Mouse (Mus musculus) retina, postnatal 1 day (tissue): Measurements from ENCODE around the gene E130308A19Rik.
A peak's percentile ranks its signal among the peaks of the same experiment; 100 is the strongest.

ENCODE experiments used
- DNase-seq: peaks from one replicate; pipeline ENCODE4 v3.0.0-alpha.2; 2012

The E130308A19Rik gene

DNA sequence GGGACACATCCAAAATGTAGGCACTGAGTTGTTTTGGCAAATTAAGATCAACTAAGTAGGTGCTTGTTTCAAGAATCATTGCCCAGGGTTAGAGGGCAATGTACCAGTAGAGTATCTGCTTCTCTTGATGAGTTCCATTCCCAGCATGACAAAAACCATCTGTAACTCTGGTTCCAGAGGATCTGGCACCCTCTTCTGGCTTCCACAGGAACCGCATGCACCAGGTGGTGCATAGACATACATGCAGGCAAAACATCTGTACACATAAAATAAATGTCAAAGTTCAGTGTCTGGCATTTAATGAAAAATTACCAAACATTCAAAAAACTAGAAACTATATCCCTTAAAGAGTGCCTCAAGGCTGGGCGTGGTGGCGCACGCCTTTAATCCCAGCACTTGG is 113.3 kb downstream of the E130308A19Rik start:
- no peak for DNase-seq

DNA sequence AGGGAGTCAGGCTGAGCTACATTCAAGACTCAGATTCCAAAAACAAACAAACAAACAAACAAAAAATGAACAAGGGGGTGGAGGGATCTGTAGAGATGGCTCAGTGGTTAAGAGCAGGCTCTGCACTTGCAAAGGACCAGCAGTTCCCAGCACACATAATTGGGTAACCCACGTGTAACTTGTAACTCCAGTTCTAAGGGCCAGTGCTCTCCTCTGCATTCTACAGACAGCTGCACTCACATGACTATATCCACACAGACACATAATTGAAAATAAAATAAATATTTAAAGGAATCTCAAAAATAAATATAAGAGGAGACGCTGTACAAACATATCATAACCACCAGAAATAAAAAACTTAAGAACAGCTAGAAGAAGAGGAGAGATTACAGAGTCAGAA is 113.9 kb downstream of the E130308A19Rik start:
- no peak for DNase-seq

DNA sequence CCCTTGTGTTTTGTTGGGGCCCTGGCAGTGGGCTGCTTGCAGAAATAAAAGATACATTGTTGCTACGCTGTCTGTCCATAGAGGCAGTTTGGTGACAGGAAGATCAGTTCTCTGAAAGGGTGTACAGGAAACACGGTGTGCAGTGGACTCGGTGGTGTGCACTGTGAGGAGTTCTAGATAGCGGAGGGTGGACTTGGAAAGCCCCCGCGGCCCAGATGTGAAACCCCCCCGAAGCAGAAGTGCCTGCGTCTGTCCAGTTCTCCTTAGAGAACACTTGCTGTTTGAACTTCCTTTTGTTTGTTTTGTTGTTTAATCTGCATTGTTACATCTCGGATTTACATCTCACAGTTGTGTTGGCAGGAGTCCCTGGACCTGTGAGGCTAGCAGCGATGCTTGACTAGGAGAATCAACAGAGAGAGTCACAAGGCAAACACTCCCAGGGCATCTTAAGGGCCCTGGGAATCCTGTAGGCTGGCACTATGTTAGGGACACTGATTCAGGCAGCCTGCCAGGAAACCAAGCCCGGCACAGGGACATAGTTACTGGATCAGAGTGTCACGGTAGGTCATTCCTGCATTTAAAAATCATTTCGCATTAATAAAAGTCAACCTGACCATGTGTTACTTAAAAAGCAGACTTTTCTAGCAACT is 127.6 kb downstream of the E130308A19Rik start:
- DNase-seq, result no peak

DNA sequence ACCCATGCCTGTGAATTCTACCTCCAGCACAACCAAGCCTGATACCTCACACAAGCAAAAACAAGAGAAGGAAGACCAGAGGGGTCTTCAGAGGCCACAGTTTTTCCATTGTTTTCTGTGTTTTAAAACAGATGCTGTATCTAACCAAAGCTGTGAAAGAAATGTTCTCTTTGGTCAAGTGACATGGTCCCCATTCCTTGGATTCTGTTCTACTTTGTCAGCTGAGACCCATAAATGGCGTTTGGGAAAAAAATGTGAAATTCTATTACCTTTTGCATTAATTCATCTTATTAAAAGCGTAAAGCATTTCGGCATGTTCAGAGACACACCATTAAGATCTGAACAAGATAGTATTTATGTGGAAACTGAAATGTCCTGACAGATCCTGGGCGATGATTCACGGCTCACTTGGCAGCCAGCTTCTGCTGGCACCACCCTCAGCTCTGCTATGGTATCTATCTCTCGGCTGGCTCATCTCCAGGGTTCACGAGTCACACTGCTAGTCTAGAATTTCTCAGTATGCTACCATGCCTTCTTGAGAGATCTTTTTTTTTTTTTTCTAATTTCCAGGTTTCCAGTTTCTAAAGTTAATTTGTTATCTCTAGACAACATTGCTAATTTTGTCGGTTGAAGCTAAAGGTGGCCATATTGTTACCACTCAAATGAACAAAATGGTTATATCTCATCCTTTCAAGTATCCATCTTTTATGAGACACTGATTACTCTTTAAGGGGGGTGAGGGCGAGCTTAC is 130.5 kb downstream of the E130308A19Rik start:
- peak; percentile 15 for DNase-seq

DNA sequence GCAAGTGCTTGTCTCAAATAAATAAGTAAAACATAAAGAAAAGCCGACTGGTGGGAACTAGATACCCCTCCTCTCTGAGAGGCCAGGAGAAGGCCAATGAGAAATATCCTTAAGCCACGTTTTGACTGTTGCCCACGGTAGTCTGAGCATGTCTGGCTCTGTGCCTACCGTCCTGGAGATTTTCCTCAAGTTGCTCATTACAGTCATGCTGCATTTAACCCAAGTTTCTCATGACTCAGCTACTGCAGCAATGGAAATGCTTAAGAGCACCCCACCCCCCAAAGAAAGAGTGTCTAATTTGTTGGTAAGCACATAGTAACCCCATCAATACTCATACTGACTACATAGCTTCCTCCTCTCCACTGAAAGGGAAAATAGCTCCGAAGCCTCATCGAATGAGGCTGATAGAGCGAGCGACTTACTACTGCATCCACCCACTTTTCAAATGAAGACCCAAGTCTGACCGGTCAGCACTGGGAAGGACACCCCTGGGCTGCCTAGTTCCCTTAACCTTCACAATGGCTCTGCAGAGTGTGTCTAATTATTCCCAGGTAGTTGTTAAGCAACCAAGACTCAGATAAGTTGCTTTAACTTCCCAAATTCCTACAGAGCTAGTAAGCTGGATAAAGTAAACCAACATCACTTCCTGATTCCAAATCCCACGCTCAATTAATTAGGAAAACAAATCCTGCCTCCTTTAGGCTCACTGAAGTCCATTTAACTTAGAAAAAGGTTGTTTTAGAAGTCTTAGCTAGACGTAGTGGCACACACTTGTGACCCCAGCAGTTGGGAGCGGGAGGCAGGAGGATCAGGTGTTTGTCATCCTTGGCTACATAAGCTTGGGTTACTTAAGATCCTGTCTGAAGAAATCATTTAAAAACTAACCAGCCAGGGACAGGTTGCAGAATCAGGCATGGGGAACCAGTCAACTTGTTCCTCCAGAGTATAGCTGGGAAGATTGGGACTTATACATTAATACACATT is 131.7 kb downstream of the E130308A19Rik start:
- no peak for DNase-seq

DNA sequence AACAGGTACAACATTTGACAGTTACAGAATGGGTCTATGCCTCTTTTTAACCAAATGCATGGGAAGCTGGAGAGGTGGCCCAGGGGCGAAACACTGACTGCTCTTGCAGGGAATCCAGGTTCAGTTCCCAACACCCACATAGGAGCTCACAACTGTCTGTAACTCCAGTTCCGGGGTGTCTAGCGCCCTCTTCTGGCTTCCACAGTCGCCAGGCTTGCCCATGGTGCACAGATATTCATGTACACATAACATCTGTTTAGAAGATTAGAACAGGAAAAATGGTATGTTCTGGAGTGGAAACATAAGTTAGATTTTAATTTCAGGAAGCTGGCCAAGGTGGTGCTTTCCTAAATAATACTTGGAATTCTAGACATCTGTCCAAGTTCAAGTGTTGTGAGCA is 134.0 kb downstream of the E130308A19Rik start:
- no peak for DNase-seq

DNA sequence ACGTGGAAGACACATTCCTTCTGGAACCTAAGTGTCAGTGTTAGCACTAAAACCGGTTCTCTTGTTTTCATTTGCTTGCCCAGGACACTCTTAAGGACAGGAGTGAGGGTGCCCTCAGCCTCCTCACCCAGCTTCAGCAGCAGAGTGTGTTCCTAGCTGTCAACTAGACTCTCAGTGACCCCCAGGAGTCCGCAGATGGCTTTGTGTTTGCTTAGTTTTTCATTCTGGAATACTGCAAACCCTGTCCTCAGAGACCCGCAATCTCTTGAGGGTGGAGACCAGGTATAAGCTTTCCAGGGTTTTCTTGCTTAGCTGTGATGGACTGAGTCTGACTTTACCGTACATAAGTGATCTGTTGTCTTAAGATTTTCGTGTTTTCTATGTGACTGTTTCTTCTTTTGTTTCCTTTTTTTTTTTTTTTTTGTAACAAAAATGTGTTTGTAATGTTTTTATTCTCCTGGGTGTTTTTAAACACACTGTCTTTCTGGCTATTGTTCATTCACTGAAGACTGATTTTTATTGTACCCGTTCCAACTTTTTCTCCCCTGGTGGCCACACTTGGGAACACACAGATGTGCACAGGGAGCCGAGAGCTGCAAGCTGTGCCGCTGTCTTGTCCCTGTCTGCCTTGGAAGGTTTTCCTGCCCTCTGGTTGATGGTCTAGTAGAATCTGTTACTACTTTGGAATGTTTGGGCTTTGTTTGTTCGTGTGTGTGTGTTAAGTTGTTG is 134.8 kb downstream of the E130308A19Rik start:
- peak; percentile 66 for DNase-seq

DNA sequence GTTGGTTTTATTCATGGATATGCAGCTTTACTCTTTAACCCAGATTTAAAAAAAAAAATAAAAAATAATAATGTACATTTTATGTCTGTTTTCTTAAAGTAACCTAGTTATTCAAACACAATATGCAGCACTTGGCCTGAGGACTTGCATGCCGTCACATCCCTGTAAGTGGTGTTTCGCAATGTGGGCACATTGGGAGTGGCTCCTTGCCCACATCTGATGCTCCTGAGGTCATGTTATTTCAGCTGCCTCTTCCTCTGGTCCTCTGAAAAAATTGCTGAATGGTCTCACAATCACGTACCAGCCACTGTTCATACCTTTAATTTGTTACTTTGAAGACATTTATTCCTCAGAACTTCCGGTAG is 135.3 kb downstream of the E130308A19Rik start:
- DNase-seq, result no peak

DNA sequence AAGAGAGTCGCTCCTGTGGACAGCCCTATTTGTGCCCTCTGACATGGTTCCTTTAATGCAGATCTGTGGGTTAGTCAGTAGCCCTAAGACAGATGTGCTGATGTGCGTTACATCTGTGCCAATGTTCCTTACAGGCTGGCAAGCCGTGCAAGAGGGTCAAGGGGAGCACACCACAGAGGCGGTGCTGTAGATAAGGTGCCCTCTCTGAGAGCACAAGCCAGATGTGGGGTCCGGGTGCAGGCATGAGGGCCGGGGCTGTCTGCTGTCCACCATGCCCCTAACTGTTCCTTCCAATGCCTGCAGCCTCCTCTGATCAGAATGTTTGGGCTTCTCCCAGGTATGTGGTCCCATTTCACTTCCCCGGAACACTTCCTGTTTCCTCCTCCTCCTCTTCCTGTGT is 138.9 kb downstream of the E130308A19Rik start:
- DNase-seq, result no peak

DNA sequence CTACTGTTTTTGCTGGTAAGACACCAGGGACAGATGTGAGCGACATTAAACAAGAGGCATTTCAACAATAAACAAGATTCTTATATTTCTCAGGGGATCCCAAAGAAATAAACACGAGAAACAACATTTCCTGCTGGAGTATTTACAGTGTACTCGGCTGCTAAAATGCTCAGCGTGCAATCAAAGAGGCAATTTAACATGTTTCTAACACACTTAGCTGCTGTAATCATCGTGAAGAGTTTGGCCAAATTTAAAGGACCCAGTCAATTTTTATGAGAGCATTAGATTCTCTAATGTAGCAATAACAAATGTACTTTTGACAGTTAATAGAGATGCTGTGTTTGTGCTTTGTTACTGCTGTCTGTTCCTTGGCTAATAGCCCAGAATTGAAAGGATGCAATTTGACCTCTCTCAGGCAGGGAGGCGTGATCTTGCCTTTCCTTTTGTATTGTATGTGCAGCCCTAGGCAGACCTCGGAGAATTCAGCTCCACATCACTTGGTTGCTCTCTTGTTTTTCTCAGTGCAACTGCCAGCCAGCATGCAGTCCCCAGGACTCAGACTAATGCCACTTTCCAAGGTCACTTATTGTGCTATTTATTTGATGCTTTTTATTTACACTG is 139.5 kb downstream of the E130308A19Rik start:
- DNase-seq, result peak; percentile 75

DNA sequence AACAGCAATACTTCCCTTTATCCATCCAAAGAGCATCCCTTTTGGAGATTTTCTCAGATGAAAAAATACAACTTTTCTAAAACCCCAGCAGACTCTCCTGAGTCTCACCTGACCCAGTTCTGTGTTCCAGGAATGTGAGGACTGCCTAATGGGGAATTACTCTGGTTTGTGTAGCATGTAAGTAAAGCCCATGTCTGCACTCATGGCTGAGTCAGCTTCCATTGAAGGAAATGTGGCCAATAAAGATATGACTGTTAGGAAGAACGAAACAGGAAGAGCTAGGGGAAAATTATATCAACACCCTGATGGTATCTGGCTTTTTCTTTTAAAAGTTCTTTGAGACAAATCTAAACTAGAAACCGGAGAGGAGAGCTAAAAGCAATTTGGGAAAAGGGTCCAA is 141.7 kb downstream of the E130308A19Rik start:
- no peak for DNase-seq

DNA sequence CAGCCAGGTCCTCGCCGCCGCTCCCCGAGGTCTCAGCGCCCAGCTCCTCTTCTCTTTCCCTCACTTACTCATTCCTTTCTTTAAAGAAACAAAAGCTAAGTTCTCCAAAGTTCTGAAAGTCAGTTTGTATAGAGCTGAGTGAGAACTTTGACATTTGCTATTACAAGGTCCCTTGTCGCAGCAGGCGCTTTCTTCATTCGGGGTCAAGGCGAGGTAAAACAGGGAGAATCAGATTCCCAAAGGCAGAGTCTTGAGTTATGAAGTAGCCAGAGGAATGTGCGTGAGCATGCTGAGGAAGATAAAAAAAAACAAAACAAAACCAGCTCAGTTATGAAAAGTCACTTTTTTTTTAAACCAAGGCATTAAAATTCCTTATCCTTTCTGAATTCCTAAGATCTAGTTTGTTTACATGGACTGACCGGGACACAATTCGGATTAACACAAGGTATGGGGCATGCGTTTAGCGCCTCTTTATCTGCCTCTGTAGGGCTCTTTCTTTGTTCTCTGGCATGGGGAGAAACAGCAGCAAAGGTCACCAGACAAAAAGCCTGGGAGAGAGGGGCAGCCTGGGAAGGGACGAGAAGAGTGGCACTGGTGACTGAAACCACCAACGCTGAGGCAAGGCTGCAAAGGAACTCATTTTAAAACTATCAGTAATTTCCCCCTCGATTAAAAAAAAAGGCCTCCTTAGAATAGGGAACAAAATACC is 146.3 kb downstream of the E130308A19Rik start:
- no peak for DNase-seq

DNA sequence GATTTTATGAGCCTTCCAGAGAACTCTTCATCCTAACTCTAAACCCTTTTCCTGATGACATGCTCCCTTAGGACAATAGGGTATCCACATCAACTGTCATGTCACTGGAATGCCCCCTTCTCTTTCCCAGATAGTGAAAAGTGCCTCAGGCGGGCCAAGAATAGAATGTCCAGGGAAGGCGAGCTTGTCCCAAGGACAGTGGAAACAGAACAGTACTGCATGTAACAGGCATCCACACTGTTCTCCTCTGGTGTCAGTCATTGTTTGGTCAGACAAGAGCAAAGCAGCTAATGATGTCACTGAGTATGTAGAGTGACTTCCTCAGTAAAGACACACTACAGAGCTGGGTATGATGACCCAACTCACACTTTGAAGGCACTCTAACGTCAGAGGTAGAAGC is 151.8 kb downstream of the E130308A19Rik start:
- DNase-seq, result no peak

DNA sequence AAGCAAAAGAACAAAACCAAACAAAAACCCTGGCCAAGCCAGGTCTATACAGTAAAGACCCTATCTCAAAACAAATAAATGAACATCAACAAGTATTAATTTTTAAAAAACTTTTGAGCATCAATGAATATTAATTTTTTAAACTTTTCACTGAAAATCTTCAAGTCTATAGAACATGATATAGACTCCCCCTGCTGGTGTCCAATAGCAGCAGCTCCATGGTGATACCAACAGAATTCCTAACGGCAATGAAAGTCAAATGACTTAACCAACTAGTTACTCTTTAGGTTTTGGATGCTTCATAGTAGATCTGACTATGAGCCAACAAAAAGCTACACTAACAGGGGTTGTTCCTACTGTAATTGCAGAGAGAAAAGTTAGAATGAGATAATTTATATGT is 154.6 kb downstream of the E130308A19Rik start:
- peak; percentile 30 for DNase-seq

DNA sequence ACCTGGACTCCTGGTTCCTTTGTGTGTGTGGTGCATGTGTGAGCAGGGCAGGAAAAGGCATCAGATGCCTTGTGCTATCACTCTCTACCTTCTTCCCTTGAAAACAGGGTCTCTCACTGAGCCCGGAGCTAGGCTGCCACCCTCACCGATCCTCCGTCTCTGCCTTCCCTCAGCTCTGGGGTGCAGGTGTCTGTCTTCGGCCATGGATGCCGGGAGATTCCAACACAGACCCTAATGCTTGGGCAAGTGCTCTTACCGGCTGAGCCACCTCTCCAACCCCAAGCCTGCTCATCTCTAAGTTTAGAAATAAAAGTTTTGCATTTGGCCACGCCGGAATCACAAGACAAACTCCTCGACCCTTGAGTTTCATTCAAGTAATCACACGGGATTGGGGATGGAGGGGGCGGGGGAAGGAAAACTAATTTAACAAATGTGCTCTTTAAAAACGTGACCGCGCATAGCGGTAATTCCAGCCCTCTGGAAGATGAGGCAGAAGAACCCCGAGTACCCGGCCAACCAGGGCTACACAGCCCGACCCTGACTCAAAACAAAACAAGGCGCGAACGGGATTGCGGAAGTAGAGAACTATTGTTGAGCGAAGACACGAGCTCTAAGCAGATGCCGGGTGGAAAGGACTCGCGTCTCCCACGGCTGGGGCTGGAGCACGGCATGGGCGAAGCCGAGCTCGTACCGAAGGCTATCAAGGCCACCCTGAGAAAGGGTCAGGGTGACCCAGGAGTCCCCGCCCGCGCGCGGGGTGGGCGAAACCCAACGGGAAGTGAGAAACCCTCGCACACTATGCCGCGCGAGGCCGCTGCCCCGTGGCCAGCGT is 157.1 kb downstream of the E130308A19Rik start:
- DNase-seq, result no peak

DNA sequence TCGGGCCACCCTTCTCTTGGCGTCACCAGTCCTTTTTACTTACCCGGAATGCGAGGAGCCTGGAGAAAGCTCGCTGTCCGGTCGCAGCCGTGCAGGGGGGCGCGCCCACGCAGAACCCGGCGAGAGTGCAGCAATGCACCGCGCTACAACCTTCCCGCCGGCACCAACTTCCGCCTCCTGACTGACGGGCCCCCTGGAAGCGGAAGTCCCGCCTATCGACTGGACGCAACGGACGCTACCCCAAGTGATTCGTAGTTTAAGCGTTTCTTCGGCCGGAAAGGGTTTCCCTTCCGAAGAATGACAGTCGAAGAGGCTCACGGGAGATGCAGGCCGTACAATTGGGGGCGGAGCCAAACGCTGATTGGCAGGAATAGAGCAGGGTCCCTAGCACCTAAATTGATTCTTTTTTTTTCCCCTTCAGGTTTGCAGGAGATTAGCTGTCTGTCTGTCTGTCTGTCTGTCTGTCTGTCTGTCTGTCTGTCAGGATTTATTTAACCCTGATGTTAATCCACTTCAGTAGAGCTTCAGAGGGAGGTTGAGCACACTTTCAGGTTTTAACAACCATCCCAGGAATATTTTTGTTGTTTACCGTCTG is 157.8 kb downstream of the E130308A19Rik start:
- DNase-seq, result peak; percentile 99

DNA sequence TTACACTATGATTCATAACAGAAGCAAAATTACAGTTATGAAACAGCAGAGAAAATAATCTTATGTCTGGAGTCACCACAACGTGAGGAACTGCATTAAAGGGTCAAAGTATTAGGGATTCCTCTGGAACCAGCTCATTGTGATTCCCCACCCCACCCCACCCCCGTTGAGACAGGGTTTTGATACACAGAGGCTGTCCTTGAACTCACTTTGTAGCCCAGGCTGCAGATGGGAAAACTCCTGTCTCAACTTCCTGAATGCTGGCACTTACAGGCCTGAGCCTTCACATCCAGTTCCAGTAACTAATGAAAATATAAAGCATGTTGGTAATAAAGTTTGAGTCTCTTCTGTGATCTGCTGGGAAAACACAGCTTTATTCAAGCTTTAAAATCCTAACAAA is 159.4 kb downstream of the E130308A19Rik start:
- no peak for DNase-seq

DNA sequence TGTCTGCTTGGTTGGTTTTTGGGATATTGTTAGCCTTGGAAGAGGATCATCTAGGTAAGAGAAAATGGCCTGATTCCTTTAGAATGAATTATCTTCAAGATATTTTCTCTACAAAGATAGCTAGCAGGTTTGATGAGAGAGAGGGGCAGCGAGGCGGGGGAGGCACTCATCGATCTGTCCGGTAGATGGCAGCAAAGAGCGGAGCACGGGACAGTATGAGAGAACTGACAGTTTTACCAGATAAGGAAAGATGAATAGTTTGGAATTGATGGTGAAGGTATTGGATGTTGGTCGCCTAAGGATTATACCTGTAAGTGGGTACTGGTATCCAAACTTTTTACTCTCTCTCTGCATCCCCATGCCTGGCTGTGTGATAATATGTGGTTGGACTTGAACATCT is 160.7 kb downstream of the E130308A19Rik start:
- peak; percentile 71 for DNase-seq

DNA sequence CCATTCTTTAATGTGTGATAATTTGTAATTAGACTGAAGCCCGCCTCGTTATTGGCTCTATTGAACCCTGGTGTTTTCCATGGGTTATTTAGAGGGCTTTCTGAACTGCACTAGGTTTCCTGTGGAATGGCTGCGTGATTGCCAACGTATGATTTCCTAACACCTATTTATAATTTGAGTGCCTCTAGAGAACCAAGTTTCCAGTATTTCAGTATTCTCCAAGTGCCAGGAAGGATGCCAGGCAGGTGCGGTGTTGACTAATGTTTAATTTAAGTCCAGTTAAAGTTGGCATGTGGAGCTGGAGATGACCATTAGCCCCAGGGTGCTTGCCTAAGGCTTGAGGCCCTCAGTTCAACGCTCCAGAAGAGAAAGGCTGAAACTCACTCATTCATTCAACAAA is 161.1 kb downstream of the E130308A19Rik start:
- no peak for DNase-seq

DNA sequence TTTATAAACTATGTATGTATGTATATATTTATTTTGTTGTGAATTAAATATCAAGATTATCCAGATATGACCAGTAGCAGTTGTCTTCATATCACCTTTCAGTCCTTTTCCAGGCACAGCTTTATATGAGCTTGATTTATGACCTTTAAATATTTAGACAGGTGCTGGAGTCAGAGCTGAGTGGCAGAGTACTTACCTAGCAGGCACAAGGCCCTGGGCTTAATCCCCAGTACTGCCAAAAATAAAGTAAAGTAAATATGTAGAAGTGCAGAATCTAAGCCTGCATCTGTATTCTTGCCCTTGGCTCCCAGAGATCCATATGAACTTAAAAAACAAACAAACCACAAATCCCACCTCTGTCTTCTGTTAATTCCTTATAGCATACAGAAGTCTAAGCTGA is 163.0 kb downstream of the E130308A19Rik start:
- DNase-seq, result no peak
